Mouse (Mus musculus): ENCODE measurements around the gene Mmrn2.
A peak's percentile ranks its signal among the peaks of the same experiment; 100 is the strongest.

Gene Mmrn2

GRCm38 (mm10) chr14:34375415-34375904 is at the start of gene Mmrn2:
Mmrn2 (plus strand) TSS chr14:34375465.
- no peak for DNase-seq

- DNase-seq = no peak
Observed at GRCm38 (mm10) chr14:34326606-34327005, 48.7 kb upstream of the Mmrn2 start.

GRCm38 (mm10) chr14:34327618-34328017 is 47.6 kb upstream of the Mmrn2 start:
- DNase-seq = no peak

- DNase-seq = no peak
Observed at GRCm38 (mm10) chr14:34330657-34331158, 44.6 kb upstream of the Mmrn2 start.

GRCm38 (mm10) chr14:34331886-34332285 is 43.4 kb upstream of the Mmrn2 start:
- no peak for DNase-seq

- DNase-seq = peak in 1 of 2 experiments; percentile 26
Observed at GRCm38 (mm10) chr14:34332476-34332875, 42.8 kb upstream of the Mmrn2 start.

GRCm38 (mm10) chr14:34339446-34339845 is 35.8 kb upstream of the Mmrn2 start:
- DNase-seq = no peak

GRCm38 (mm10) chr14:34341993-34342392 is 33.3 kb upstream of the Mmrn2 start:
- DNase-seq = no peak

- DNase-seq = no peak
Observed at GRCm38 (mm10) chr14:34343078-34343477, 32.2 kb upstream of the Mmrn2 start.

- DNase-seq = no peak
Observed at GRCm38 (mm10) chr14:34344361-34344760, 30.9 kb upstream of the Mmrn2 start.

GRCm38 (mm10) chr14:34345771-34346566 is 29.3 kb upstream of the Mmrn2 start:
- DNase-seq = no peak

- no peak for DNase-seq
Observed at GRCm38 (mm10) chr14:34347084-34347483, 28.2 kb upstream of the Mmrn2 start.

- no peak for DNase-seq
Observed at GRCm38 (mm10) chr14:34348301-34348700, 27.0 kb upstream of the Mmrn2 start.

- DNase-seq = no peak
Observed at GRCm38 (mm10) chr14:34349007-34349406, 26.3 kb upstream of the Mmrn2 start.

GRCm38 (mm10) chr14:34351660-34352059 is 23.6 kb upstream of the Mmrn2 start:
- no peak for DNase-seq

- no peak for DNase-seq
Observed at GRCm38 (mm10) chr14:34352523-34352922, 22.7 kb upstream of the Mmrn2 start.

GRCm38 (mm10) chr14:34353326-34353725 is 21.9 kb upstream of the Mmrn2 start:
- no peak for DNase-seq

GRCm38 (mm10) chr14:34354456-34354855 is 20.8 kb upstream of the Mmrn2 start:
- no peak for DNase-seq

- DNase-seq = no peak
Observed at GRCm38 (mm10) chr14:34355301-34355700, 20.0 kb upstream of the Mmrn2 start, which contains the start of gene Fam25c. Fam25c (minus strand) TSS chr14:34355433.

- DNase-seq = no peak
Observed at GRCm38 (mm10) chr14:34357671-34358455, 17.4 kb upstream of the Mmrn2 start.

GRCm38 (mm10) chr14:34359676-34360244 is 15.5 kb upstream of the Mmrn2 start:
- DNase-seq = no peak

- DNase-seq = no peak
Observed at GRCm38 (mm10) chr14:34360251-34360650, 15.0 kb upstream of the Mmrn2 start.

- no peak for DNase-seq
Observed at GRCm38 (mm10) chr14:34362135-34362534, 13.1 kb upstream of the Mmrn2 start.
